Mouse (Mus musculus) retina, postnatal 1 day (tissue): Measurements from ENCODE around the gene Trdn.
A peak's percentile ranks its signal among the peaks of the same experiment; 100 is the strongest.

ENCODE experiments used
- DNase-seq: peaks from one replicate; pipeline ENCODE4 v3.0.0-alpha.2; 2012

Trdn gene

GRCm38 (mm10) chr10:33080254-33080653, at the start of gene Trdn:
TSS of gene Trdn (plus strand) at chr10:33080554.
- no peak for DNase-seq

- no peak for DNase-seq
Observed at GRCm38 (mm10) chr10:33060771-33061170, 19.6 kb upstream of the Trdn start.

DNA sequence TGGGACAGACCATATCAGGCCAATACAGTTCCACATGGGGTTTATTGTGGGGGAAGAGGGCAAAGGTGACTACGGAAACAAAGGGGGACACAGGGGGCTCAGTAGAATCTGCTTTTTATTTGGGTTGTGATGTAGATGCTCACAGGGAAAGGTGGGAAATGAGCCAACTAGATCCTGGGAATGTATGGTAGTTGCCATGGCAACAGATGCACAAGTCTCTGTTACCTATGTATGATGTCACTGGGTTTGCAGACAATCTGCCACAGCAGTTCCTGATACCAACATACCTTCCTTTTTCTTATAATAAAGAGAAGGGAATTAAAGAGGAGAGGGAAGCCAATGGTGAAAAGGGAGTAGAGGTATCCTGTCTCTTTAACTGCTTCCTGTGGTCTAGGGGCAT, 14.8 kb upstream of the Trdn start:
- DNase-seq = no peak

DNA sequence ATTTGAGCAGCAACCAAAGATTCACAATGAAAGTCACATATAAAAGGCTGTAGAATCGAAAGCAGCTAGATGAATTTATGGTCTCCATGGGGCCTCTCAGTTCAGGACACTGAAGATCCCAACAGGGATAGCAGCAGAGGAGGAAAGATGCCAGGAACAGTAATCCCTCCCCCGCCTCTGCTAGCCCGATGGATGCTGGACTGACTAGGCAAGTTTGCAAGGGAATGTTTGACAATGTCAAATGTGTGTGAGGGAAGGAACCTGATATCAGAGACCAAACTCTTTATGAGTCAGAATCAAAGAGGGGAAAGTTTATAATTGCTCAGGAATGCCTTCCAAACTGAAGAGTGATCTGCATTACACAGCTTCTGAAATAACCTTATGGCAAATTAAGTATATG, 7.2 kb upstream of the Trdn start:
- no peak for DNase-seq

GRCm38 (mm10) chr10:33082151-33082844, 1.9 kb downstream of the Trdn start:
- DNase-seq = no peak

- DNase-seq = no peak
Observed at GRCm38 (mm10) chr10:33082961-33083626, 2.7 kb downstream of the Trdn start.

- no peak for DNase-seq
Observed at GRCm38 (mm10) chr10:33083627-33084158, 3.3 kb downstream of the Trdn start.

GRCm38 (mm10) chr10:33088403-33088802, 8.0 kb downstream of the Trdn start:
- no peak for DNase-seq

DNA sequence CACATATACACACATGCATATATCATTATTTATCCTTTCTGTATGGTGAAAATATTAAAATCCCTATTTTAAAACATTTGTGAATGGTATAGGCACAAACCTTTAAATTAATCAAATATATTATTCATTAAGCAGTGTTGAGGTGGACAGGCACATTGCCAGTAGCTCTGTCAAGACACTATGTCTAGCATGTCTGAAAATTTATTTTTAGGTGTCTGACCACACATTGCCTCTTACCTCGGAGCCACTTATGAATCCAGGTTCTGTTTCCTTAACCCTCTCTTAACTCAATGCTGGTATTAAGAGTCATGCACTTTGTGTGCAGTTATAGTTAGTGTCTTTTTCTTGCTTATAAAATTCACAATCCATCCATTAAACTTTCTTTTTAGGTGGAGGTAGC, 12.0 kb downstream of the Trdn start:
- no peak for DNase-seq

- peak; percentile 84 for DNase-seq
Observed at GRCm38 (mm10) chr10:33107942-33108341, 27.6 kb downstream of the Trdn start.

- no peak for DNase-seq
Observed at GRCm38 (mm10) chr10:33123028-33123427, 42.7 kb downstream of the Trdn start.

GRCm38 (mm10) chr10:33144911-33145310, 64.6 kb downstream of the Trdn start:
- DNase-seq = no peak

- DNase-seq = no peak
Observed at GRCm38 (mm10) chr10:33179731-33180631, 99.6 kb downstream of the Trdn start.

DNA sequence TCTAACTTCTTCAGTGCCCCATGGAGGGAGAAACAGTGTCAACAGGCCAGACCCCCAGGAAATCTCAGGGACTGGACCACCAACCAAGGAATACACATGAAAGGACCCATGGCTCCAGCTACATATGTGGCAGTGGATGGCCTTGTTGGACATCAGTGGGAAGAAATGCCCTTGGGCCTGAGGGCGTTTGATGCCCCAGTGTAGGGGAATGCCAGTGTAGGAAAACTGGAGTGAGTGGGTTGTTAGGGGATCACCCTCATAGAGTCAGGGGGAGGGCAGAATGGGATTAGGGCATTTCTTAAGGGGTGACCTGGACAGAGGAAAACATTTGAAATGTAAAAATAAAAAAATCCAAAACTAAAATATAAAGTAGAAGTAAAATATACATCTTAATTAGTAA, 108.7 kb downstream of the Trdn start:
- DNase-seq = no peak

- peak; percentile 0 for DNase-seq
Observed at GRCm38 (mm10) chr10:33195919-33196318, 115.6 kb downstream of the Trdn start.

DNA sequence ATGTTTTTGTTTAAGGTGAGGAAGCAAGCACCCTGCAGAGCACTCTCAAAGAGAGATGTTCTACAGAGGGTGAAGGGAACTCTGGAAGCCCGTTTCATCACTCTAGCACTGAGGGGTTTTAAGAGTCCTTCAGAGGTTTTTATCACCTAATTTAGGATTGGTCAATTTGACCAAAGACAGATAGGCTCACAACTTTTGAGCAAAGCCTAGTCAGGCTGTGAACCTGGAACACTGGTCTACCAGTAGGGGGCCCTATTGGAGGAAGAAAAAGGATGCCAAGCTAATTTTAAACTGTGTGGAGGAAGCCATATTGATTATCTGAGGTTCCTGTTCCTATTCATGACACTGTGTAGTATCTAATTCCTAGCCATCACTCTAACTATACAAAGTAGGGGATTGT, 117.9 kb downstream of the Trdn start:
- no peak for DNase-seq

- no peak for DNase-seq
Observed at GRCm38 (mm10) chr10:33210411-33210810, 130.1 kb downstream of the Trdn start.

GRCm38 (mm10) chr10:33253911-33254310, 173.6 kb downstream of the Trdn start:
- DNase-seq = no peak

GRCm38 (mm10) chr10:33256202-33256601, 175.8 kb downstream of the Trdn start:
- no peak for DNase-seq

GRCm38 (mm10) chr10:33304982-33305381, 224.6 kb downstream of the Trdn start:
- DNase-seq = peak; percentile 45

DNA sequence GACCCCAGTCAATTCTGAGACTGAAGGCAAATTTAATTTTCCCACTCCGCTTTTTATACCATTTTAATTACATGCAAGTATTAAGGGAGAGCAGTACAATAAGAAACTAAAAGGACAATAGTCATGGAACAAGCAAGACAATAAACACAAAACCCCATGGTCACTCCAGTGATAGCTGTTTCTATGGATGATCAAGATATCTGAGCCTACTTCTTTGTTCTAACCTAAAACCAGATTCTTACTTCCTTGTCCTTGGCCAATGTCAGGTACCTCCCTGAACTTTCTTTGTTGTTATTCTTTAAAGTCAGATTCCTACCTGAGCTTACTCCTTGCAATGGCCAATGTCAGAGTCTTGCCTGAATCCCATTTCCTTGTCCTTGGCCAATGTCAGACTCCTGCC, 272.7 kb downstream of the Trdn start:
- DNase-seq = no peak

- DNase-seq = no peak
Observed at GRCm38 (mm10) chr10:33366521-33366920, 286.2 kb downstream of the Trdn start.

- DNase-seq = no peak
Observed at GRCm38 (mm10) chr10:33370534-33370933, 290.2 kb downstream of the Trdn start.
